Mouse (Mus musculus) lung, postnatal 10 days (tissue): ENCODE results near the gene B3gat2.

Experiments used
- DNase-seq: peaks from one replicate; pipeline ENCODE4 v3.0.0; 2021

Gene B3gat2

GRCm38 (mm10) chr1:23834819-23835218 lies 73.3 kb downstream of the B3gat2 start:
- DNase-seq, result no peak

GRCm38 (mm10) chr1:23836630-23837029 lies 75.1 kb downstream of the B3gat2 start:
- no peak for DNase-seq

- no peak for DNase-seq
Measured at GRCm38 (mm10) chr1:23840924-23841323, 79.4 kb downstream of the B3gat2 start.

- DNase-seq, result no peak
Measured at GRCm38 (mm10) chr1:23842629-23843028, 81.1 kb downstream of the B3gat2 start.

- no peak for DNase-seq
Measured at GRCm38 (mm10) chr1:23843790-23844189, 82.2 kb downstream of the B3gat2 start.

GRCm38 (mm10) chr1:23845007-23845406 lies 83.5 kb downstream of the B3gat2 start:
- no peak for DNase-seq

GRCm38 (mm10) chr1:23846044-23846680 lies 84.6 kb downstream of the B3gat2 start:
- no peak for DNase-seq

GRCm38 (mm10) chr1:23855623-23856022 lies 94.1 kb downstream of the B3gat2 start:
- no peak for DNase-seq

GRCm38 (mm10) chr1:23860944-23861343 lies 99.4 kb downstream of the B3gat2 start:
- no peak for DNase-seq

- no peak for DNase-seq
Measured at GRCm38 (mm10) chr1:23865566-23865965, 104.0 kb downstream of the B3gat2 start.

- peak; percentile 14 for DNase-seq
Measured at GRCm38 (mm10) chr1:23867350-23867862, 105.9 kb downstream of the B3gat2 start.

- no peak for DNase-seq
Measured at GRCm38 (mm10) chr1:23872194-23872593, 110.6 kb downstream of the B3gat2 start.

- no peak for DNase-seq
Measured at GRCm38 (mm10) chr1:23882681-23883080, 121.1 kb downstream of the B3gat2 start.

GRCm38 (mm10) chr1:23884087-23884668 lies 122.6 kb downstream of the B3gat2 start:
- no peak for DNase-seq

- DNase-seq, result no peak
Measured at GRCm38 (mm10) chr1:23884914-23885313, 123.4 kb downstream of the B3gat2 start.

- no peak for DNase-seq
Measured at GRCm38 (mm10) chr1:23892072-23892471, 130.5 kb downstream of the B3gat2 start.
